Mouse (Mus musculus) heart, postnatal 25 days (tissue): Measurements from ENCODE around the gene Xrcc2. TPM values are rescaled to one million over a fixed set of nuclear protein-coding genes. Genes with fewer than 3 reads are reported as not detected.
"Not testable (repeated sequence)": the region's sequence is repeated elsewhere in the genome, so short reads cannot be mapped to it uniquely, and the experiment has no call there.

Experiments used
- DNase-seq: peaks from one replicate; pipeline ENCODE4 v3.0.0; 2022; ENCODE audit warnings: low spot score
- intact Hi-C: fragments of 180-260 bp; cut with DNase I; formaldehyde crosslinking; loops from one replicate; pipeline ENCODE4 v1.15.1; 2025
- total RNA-seq, 2 experiments: library from RNA; stranded (reverse); gene quantifications; 2 replicates each; pipeline ENCODE4 v1.2.3; 2021

The Xrcc2 gene
- total RNA-seq, result 1 to 10 TPM; 4.9 to 5.5 TPM

DNA sequence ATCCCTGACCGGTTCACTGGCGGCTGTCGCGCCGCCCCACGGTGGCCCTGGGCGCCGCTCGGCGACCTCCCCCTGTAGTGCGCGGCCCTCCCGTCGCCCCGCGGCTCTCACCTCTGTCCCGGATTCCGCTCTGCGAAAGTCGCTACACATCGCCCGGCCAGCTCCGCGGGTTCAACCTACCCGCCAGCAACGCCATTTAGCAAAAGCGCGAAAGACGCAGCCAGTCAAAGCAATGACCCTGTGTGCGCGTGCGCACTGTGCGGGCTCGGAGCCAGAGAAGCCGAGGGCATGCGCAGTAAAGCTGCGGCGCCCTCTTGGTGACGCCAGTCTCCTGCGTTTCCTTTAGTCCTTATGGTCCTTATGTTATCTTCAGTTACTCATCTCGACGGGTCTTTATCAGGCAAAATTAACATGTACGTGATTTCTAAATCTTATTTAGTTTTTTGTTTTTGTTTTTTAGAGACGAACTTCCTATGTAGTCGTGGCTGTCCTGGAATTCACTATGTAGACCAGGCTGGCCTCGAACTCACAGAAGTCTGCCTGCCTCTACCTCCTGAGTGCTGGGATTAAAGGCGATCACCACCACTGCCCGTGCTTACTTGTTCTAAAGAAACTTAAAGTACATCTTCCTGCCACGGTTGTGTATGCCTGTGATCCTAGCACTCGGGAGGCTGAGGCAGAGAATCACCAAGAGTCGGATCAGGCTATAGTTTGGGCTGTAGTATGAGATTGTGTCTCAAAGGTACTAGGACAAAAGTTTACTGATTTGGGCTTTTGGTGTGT, at the start of gene Xrcc2:
Gene Xrcc2 (minus strand): TSS at position 259 of the 783 bp plus-strand sequence.
- intact Hi-C loops, result loop anchor here (10.0 kb wide), 1 partner anchor 271 kb away; no protein-coding TSS in a partner anchor
- DNase-seq, result peak; percentile 90

DNA sequence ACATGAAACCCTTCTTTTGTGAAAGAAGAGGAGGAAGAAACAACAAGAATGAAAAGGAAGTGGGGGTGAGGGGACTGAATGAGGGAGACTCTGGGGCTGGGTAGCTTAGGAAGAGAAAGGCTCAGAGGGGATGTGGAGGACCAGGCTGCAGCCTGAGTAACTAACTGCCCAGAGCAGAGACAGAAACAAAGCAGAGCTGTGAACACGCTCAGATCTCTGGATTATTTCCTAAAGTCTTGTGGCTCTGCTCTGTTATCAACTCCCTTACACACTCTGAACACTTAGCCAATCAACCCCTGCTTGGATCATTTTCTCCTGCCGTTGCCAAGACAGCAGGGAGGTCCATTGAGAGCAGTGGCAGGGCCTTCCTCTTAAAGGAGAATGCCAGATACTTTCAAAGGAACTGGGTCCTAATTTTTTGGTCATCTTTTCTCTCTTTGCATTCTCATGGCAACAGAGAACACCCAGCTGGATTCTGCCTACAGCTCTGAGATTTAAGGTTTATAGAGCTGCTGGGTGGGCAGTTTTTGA, 48.7 kb upstream of the Xrcc2 start:
- DNase-seq, result peak; percentile 16

DNA sequence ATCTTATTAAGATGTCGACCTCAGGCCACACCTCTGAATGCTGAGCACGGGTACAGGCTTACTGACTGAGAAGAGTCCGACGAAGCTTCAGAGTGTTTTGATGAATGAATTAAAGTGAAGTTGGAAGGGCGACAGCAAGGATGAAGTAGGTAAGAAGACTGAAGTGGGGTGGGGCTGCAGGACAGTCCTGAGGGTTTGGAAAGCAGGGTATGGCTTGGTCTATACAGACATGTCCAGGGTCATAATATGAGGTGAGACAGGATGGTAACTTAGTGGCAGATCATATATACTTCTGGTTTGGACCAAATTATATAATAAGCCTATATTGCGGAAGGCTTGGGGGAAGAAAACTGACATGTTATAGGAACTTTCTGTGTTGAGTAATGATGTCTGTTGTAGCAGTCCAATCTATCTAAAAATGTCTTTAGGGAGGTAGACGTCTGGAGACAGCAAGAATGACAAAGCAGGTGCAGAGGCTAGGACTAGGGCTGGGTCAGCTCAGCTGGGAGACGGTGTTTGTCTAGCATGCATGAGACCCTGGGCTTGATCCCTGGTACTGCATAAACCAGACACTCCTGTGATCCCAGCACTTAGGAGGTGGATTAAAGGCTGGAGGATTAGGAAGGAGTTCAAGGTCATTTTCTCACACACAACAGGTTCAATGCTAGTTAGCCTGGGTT, 48.1 kb upstream of the Xrcc2 start:
- DNase-seq, result no peak
- intact Hi-C loops, result no loop called here

More for the DNA sequence above, 48.7 kb upstream of the Xrcc2 start:
- intact Hi-C loops, result no loop called here

DNA sequence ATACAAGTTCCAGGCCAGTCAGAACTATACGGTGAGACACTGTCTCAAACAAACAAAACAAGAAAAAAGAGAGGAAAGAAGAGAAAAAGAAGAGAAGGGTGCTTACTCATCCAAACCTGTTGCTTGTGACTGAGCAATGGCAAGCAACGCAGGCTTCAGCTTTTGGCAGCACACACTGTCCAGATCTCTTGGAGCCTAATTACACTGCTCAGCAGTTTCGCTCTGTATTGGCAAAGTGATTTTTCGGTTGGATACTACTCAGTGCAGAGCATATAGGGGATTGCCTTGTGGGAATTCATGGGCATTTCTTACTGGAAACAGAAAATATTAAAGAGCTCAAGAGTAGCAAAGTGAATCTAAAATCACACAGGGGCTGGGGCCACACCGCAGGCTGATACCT, 47.2 kb upstream of the Xrcc2 start:
- intact Hi-C loops, result no loop called here
- peak; percentile 24 for DNase-seq

DNA sequence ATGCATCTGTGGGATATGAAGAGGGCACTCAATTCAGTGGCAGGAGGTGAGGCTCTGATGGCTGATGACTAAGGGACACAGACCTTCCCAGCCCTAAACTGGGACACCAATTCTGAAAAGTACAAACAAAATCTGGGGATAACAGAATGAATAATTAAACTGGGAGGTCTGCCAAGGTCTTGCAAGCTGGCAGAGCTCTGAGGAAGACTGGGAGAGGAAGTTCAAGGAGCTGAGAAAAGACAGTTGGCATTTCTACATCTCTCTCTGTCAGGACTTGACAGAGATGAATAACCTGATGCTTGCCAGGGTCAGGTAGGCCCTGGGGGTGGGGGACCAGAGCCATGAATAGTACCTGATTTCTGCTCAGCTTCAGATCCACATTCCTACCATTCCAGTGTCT, 45.9 kb upstream of the Xrcc2 start:
- intact Hi-C loops, result no loop called here
- DNase-seq, result no peak

DNA sequence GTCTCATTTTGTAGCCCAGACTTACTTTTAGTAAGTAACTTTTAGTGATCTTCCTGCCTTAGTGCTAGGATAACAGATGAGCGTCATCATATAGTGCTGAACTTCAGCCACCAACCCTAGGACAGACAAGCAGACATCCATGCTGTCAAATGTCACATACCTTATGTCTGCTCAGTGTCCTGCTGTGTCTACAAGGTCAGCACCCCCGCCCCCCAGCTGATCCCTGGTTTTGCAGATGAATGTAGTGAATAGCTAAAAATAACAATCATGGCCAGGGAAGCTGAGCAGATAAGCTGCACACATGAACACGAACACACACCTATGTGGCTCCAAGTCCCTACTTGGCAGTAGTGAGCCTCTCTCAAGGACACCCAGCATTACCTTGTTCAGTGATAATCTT, 43.0 kb upstream of the Xrcc2 start:
- no peak for DNase-seq
- intact Hi-C loops, result no loop called here

DNA sequence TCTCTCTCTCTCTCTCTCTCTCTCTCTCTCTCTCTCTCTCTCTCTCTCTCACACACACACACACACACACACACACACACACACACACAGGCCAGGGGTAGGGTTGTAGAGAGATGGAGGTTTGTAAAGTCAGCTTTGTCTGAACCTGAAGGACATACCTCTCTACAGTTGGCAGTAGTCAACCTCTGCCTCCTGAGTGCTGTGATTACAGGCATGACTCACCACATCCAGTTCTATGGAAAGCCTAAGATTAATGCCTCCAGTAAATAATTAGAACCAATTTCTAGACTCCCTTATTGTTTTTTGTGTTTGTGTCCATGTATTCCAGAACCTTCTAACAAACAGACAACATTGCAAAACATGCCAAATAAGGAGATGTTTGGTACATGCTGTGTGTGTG, 42.3 kb upstream of the Xrcc2 start:
- intact Hi-C loops, result no loop called here
- DNase-seq, result no peak

DNA sequence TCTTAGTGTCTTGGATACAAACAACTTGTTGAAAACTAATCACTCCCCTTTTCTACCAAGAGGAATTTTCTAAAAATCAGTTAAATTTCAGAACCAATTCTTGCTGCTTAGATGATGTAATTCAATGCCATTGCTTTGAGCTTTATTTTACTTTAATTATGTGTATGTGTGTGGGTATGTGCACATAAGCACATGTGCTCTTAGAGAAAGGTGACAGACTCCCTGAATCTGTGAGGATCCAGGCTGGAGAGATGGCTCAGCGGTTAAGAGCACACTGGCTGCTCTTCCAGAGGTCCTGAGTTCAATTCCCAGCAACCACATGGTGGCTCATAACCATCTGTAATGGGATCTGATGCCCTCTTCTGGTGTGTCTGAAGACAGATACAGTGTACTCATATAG, 33.3 kb upstream of the Xrcc2 start:
- intact Hi-C loops, DNase-seq: not testable (repeated sequence)

DNA sequence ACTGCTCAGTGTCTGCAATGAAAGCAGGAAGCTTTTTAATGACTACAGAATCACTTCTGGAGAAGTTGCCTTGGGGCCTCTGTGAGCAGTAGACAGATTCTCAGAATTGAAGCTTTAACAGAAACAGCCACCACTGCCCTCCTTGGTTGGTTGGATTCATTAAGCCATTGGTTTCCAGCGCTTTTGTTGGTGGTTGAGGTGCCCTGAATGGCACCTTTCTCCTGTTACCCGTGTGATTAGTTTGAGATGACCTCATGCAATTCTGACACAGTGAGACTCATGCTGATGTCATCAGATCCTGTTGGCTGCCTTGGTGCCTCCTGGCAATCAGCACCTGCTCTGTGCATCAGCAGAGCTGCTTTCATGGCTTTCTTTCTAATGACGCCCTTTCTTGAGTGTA, 32.8 kb upstream of the Xrcc2 start:
- intact Hi-C loops, result no loop called here
- no peak for DNase-seq

DNA sequence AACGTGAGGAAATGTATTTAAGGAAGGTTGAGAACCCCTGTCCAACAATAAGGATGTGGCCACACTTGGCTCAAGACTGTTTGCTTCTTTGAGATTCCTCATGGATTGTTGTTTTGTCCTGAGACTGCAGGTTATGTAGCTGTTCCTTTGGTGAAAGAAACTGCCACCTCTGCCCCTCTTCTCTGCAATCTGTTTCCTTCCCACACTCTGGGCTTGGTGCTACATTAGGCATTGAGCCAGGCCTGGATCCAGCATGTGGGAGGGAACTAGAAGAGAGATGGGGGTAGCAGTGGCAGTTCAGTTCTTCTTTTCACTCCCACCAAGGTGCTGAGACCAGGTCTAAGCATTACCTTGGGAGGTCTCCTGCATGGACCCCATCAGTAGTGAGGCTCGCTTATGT, 30.2 kb upstream of the Xrcc2 start:
- intact Hi-C loops, result no loop called here
- no peak for DNase-seq

DNA sequence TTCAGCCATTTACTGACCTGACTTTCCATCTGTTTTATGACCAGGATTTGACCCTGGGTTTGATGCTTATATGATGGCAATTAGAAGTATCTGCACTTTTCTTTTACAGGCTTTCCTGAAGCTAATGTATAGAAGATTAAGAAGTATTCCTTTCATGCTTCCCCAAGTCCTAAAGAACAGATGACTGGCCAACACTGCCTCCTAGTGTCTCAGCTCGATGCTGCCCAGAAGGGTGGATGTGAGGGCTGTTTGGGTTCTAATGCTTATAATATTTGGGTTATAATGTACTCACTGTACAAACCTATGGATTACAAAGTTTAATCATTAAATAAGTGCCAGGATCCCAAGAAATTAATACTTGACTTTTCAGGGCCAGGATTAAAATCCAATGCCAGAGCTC, 28.7 kb upstream of the Xrcc2 start:
- intact Hi-C loops, result loop anchor here (1.0 kb wide), 1 partner anchor 314 kb away; no protein-coding TSS in a partner anchor
- DNase-seq, result no peak

DNA sequence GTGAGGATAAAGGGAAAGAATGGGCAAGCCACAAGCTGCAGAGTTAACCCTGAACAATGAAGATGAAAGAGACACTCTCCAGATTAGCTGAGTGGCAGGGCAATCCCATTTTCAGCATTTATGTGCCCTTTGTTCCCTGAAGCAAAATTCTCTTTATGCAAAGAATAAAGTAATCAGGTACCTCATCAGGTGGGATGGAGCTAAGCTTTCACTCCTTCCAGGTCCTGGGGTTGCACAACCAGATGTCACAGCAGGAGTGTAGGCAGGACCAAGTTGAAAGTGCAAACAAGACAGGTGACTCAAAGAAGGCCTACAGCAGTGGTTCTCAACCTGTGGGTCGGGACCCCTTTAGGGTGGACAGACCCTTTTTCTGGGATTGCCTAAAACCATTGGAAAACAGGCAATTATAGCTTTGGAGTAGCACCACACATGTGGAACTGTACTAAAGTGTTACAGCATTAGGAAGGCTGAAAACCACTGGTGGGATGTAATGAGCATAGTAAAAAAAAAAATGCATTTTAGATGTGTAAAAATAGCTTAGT, 18.6 kb upstream of the Xrcc2 start:
- DNase-seq, result no peak
- intact Hi-C loops, result no loop called here

DNA sequence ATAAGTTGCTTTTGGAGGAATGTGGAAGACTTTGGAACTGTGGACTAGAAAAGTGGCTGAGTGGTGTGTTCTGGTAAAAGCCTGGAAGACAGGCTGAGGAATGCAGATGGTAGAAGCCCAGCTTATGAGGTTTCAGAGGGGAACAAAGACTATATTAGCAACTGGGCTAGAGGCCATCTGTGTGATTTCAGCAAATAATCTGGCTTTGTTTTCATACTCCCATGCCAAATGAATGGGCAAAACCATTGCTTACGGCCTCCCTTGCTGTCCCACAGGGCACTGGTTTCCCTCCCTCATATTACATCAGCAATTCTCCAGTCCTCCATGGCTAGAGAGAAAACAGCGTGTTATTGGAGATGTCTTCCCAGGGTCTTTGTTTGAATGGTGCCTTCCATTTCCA, 17.4 kb upstream of the Xrcc2 start:
- DNase-seq, result no peak
- intact Hi-C loops, result no loop called here

DNA sequence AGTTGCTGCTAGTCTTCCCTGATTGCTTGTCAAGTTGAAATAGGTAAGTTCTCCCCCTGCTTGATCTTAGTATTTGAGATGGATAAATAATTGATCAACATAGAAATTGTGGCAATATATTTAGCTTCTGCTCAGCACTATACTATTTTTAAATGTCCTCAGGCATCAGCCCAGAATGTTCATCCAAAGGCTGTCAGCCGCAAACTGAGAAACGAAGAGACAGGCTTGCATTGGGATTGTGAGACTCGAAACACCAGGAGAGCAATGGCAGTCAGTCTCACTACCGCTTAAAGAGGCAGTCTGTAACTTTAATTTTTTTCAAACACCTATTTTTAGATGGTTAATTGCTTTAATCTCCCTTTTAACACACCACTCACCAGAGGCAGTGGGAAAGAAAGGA, 13.8 kb upstream of the Xrcc2 start:
- no peak for DNase-seq
- intact Hi-C loops, result no loop called here

DNA sequence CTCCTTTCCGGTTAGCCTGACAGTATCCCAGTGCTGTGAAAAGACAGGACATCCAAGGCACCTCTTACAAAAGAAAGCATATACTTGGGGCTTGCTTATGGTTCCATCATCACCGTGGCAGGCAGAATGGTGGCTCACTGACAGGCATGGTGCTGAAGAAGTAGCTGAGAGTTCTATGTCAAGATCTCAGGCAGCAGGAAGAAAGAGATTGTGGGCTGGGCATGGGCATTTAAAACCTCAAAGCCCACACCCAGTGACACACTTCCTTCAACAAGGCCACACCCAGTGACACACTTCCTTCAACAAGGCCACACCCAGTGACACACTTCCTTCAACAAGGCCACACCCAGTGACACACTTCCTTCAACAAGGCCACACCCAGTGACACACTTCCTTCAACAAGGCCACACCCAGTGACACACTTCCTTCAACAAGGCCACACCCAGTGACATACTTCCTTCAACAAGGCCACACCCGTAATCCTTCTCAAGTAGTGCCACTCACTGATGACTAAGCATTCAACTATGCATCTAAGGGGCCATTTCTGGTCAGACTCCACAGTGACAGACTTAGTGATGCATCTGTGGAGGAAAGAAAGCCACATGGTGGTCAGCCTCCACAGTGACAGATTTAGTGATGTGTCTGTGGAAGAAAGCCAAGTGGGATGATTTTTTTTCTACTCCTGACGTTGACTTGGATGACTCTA, 7.5 kb upstream of the Xrcc2 start:
- DNase-seq, intact Hi-C loops: not testable (repeated sequence)

DNA sequence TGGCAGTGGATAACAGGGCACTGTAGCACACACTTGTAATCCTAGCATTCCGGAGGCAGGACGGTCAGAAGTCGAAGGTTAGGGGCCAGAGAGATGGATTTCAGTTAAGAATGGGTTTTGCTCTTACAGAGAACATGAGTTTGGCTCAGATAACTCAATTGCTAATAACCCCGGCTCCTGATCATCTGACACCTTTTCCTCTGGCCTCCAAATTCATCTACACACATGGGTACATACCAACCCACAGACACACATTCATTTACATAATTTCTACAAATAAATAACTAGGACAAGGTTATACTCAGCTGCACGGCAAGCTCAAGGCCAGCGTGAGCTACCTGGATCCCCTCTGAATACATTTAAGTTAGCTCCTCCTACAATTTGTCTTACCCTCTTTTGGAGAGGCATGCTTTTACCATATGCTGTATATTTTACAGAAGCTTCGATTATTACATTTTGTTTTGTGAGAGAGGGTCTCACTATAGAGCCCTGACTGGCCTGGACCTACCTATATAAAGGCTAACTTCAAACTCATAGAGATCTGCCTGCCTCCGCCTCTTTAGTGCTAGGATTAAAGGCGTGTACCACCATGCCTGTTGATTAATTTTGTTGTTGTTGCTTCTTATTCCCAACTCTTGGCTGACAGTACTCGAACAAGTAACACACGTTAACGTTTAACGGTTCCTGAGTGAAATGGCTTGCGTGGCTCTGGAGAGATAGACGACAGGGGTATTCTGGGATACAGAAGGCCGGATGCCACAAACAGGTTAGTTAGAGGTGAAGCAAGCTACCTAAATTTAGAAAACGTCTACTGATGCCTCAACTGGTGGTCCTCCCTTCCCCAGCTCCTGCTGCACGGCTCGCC, 691 bp downstream of the Xrcc2 start:
- intact Hi-C loops, result loop anchor here (5.0 to 10.0 kb wide), 2 partner anchors 173 to 270 kb away; no protein-coding TSS in a partner anchor
- DNase-seq, result no peak

DNA sequence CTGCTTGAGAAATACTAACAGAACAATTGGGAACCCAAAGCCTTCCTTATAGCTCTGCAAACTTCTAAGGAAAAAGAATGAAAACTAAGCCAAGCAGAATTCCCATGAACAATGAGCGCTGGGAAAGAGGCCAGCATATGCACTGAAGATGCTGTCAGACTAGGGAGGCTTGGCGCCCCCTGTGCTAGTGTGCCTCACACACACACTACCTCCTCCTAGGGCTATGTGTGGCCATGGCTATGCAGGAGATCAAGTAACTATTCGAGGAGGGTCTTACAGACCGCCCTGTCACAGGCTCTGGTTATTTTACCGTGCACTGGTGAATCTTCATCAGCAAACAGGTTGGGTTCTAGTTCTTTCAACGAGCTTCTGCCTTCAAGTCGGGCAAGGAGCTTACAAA, 7.7 kb downstream of the Xrcc2 start:
- intact Hi-C loops, result no loop called here
- no peak for DNase-seq

DNA sequence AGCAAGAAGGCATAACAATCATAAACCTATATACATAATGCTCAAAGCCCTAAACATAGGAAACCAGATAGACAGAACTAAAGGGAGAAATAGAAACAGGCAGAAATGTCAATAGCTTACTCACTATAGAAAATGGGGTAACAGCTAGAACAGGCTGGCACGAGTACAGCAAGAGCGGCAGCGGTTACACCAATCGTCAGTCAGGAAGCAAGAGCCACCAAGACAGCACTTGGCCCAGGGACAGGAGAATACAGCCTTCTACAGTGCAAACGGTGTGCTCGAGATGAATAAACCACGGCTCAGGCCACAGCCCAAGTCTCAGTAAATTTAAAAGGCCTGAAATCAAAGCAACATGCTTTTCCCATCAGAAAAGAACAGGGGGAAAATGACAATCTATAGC, 9.4 kb downstream of the Xrcc2 start:
- intact Hi-C loops, result no loop called here
- DNase-seq, result no peak

DNA sequence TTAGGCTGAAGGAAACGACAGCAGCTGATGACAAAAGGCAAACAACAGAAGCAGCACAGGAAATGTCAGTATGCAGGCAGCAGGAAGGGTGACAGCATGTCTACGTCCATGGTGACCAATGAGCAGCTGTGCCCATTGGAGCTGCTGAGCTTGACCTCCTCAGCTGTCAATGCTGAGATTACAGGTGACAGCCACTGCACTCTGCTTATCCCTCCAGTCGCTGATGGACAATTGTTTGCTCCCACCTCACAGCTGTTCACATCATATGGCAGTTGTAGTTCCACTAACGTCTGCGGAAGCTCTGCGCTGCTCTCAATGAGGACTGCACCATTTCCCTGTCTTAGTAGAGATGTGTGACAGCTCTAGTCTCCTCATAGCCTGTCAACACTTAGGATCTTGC, 9.8 kb downstream of the Xrcc2 start:
- no peak for DNase-seq
- intact Hi-C loops, result no loop called here
